Mouse (Mus musculus) CH12.LX (cell line): ENCODE data around the gene Siae. TPM values are rescaled to one million over a fixed set of nuclear protein-coding genes. Genes with fewer than 3 reads are reported as not detected.

Source experiments
- DNase-seq: peaks from one replicate; pipeline ENCODE4 v3.0.0-alpha.2; 2013; ENCODE audit errors: extremely low read depth
- H3K27ac ChIP-seq: 2 replicates; pipeline ENCODE4 v1.5.1; 2012; ENCODE audit warnings: low read depth, mild to moderate bottlenecking, control low read depth, moderate library complexity; ENCODE audit not compliant: insufficient read depth
- H3K27me3 ChIP-seq: replicated peaks from 2 replicates; pipeline ENCODE3; 2012; ENCODE audit warnings: inconsistent platforms
- H3K36me3 ChIP-seq, 2 experiments: replicated peaks in 1 of 2; 2 replicates each; pipeline versions ENCODE3 to v1.6.1; 2012; ENCODE audit warnings: inconsistent platforms in 1 of 2, low read length in 1 of 2, mild to moderate bottlenecking in 1 of 2, mixed read lengths in 1 of 2, moderate library complexity in 1 of 2; ENCODE audit not compliant: control insufficient read depth in 1 of 2, insufficient read depth in 1 of 2
- H3K4me1 ChIP-seq, 2 experiments: 2 replicates each; pipeline ENCODE4 v1.6.1; 2012; ENCODE audit warnings: inconsistent platforms in 1 of 2, moderate library complexity in 1 of 2; ENCODE audit not compliant: insufficient read depth in 2 of 2, control insufficient read depth in 1 of 2
- H3K4me2 ChIP-seq: 2 replicates; pipeline ENCODE4 v1.6.1; 2012; ENCODE audit warnings: low read depth, mild to moderate bottlenecking, control low read depth; ENCODE audit not compliant: poor library complexity, insufficient read depth, severe bottlenecking
- H3K4me3 ChIP-seq, 3 experiments: fragments of 150-350 bp in 1 of 3; sonication (generic) in 1 of 3; replicated peaks in 1 of 3; 2 replicates each; pipeline versions ENCODE3 to v1.5.1; 2011 to 2012; ENCODE audit warnings: low read depth in 2 of 3, low read length in 2 of 3, mild to moderate bottlenecking in 2 of 3, moderate library complexity in 2 of 3, control low read depth in 1 of 3, improper control_type of control experiment in 1 of 3, inconsistent platforms in 1 of 3, mixed read lengths in 1 of 3; ENCODE audit not compliant: poor library complexity in 1 of 3
- H3K79me2 ChIP-seq: replicated peaks from 2 replicates; pipeline ENCODE4 v1.6.1; 2012; ENCODE audit warnings: mild to moderate bottlenecking, moderate library complexity; ENCODE audit not compliant: control insufficient read depth, poor library complexity, insufficient read depth, severe bottlenecking; ENCODE audit errors: extremely low read depth
- H3K9ac ChIP-seq: 2 replicates; pipeline ENCODE4 v1.6.1; 2012; ENCODE audit warnings: low read depth, mild to moderate bottlenecking, control low read depth, moderate library complexity; ENCODE audit not compliant: insufficient read depth
- H3K9me3 ChIP-seq: replicated peaks from 2 replicates; pipeline ENCODE3; 2012; ENCODE audit warnings: low read length, inconsistent platforms, mixed read lengths
- CHD1 ChIP-seq: IDR thresholded peaks from 2 replicates; pipeline ENCODE4 v1.6.1; 2012; ENCODE audit warnings: low read depth, low read length, improper control_type of control experiment, inconsistent platforms
- ELF1 ChIP-seq: IDR thresholded peaks from 2 replicates; pipeline ENCODE4 v1.6.1; 2014; ENCODE audit warnings: low read depth, mild to moderate bottlenecking, inconsistent platforms, low read length, improper control_type of control experiment
- EP300 ChIP-seq: IDR thresholded peaks from 2 replicates; pipeline ENCODE4 v1.6.1; 2011; ENCODE audit warnings: low read length, improper control_type of control experiment
- JUN ChIP-seq: IDR thresholded peaks from 2 replicates; pipeline ENCODE4 v1.6.1; 2011; ENCODE audit warnings: low read depth, mild to moderate bottlenecking, low read length, improper control_type of control experiment, moderate library complexity; ENCODE audit not compliant: insufficient read depth
- MAFK ChIP-seq: IDR thresholded peaks from 2 replicates; pipeline ENCODE4 v1.6.1; 2011; ENCODE audit warnings: low read length, improper control_type of control experiment; ENCODE audit not compliant: insufficient replicate concordance
- MAX ChIP-seq: IDR thresholded peaks from 2 replicates; pipeline ENCODE4 v1.6.1; 2011; ENCODE audit warnings: low read length, improper control_type of control experiment
- NELFE ChIP-seq: IDR thresholded peaks from 2 replicates; pipeline ENCODE4 v1.6.1; 2011; ENCODE audit warnings: low read depth, low read length, improper control_type of control experiment
- NRF1 ChIP-seq: IDR thresholded peaks from 2 replicates; pipeline ENCODE4 v1.6.1; 2014; ENCODE audit warnings: low read depth, mild to moderate bottlenecking, inconsistent platforms, low read length, improper control_type of control experiment, moderate library complexity
- PAX5 ChIP-seq: IDR thresholded peaks from 2 replicates; pipeline ENCODE4 v1.6.1; 2012; ENCODE audit warnings: low read length, inconsistent platforms, mixed read lengths
- RAD21 ChIP-seq: IDR thresholded peaks from 2 replicates; pipeline ENCODE4 v1.6.1; 2011; ENCODE audit warnings: low read depth, mild to moderate bottlenecking, low read length, improper control_type of control experiment, moderate library complexity
- SIN3A ChIP-seq: IDR thresholded peaks from 2 replicates; pipeline ENCODE4 v1.6.1; 2012; ENCODE audit warnings: low read length, improper control_type of control experiment, inconsistent platforms
- TBP ChIP-seq: conservative IDR thresholded peaks from 2 replicates; pipeline ENCODE4 v1.6.1; 2011; ENCODE audit warnings: low read depth, low read length, improper control_type of control experiment
- USF1 ChIP-seq: IDR thresholded peaks from 2 replicates; pipeline ENCODE4 v1.6.1; 2014; ENCODE audit warnings: low read depth, mild to moderate bottlenecking, inconsistent platforms, low read length, improper control_type of control experiment
- USF2 ChIP-seq: conservative IDR thresholded peaks from 2 replicates; pipeline ENCODE4 v1.6.1; 2011; ENCODE audit warnings: low read depth, low read length, improper control_type of control experiment
- ZC3H11A ChIP-seq: IDR thresholded peaks from 2 replicates; pipeline ENCODE4 v1.6.1; 2012; ENCODE audit warnings: low read depth, mild to moderate bottlenecking, inconsistent platforms, low read length, improper control_type of control experiment
- ZKSCAN1 ChIP-seq: IDR thresholded peaks from 2 replicates; pipeline ENCODE4 v1.6.1; 2012; ENCODE audit warnings: low read depth, inconsistent platforms, low read length, improper control_type of control experiment, borderline replicate concordance
- dilution Hi-C: fragments of 300-500 bp; cut with MboI; formaldehyde crosslinking; loops from 2 replicates; pipeline ENCODE4 v1.14.3; 2020; ENCODE audit warnings: low sequenced_read_pairs; ENCODE audit not compliant: extremely low pct_unique_long_range_greater_than_20kb, extremely low pct_ligation_motif_present
- in situ Hi-C: fragments of 300-500 bp; cut with MboI; formaldehyde crosslinking; loops from 3 replicates; pipeline ENCODE4 v1.14.3; 2019; ENCODE audit warnings: low sequenced_read_pairs, low pct_ligation_motif_present, low pct_unique_long_range_greater_than_20kb, mixed read lengths
- polyA plus RNA-seq: library from polyadenylated mRNA; unstranded; fragments of >175 nt; gene quantifications from 2 replicates; pipeline ENCODE4 v1.2.1, GENCODE M21; 2012; ENCODE audit warnings: low read depth; ENCODE audit not compliant: insufficient read length
- total RNA-seq, 2 experiments: library from RNA; depleted of rRNA; stranded (reverse); fragments of 300-350 nt in 1 of 2; fragments of >200 nt in 1 of 2; gene quantifications; 2 replicates each; pipeline ENCODE4 v1.2.3; 2012 to 2014

Gene Siae
- total and polyA plus RNA-seq, 3 experiments: 6.2 to 8.6 (median 7.9) TPM

DNA sequence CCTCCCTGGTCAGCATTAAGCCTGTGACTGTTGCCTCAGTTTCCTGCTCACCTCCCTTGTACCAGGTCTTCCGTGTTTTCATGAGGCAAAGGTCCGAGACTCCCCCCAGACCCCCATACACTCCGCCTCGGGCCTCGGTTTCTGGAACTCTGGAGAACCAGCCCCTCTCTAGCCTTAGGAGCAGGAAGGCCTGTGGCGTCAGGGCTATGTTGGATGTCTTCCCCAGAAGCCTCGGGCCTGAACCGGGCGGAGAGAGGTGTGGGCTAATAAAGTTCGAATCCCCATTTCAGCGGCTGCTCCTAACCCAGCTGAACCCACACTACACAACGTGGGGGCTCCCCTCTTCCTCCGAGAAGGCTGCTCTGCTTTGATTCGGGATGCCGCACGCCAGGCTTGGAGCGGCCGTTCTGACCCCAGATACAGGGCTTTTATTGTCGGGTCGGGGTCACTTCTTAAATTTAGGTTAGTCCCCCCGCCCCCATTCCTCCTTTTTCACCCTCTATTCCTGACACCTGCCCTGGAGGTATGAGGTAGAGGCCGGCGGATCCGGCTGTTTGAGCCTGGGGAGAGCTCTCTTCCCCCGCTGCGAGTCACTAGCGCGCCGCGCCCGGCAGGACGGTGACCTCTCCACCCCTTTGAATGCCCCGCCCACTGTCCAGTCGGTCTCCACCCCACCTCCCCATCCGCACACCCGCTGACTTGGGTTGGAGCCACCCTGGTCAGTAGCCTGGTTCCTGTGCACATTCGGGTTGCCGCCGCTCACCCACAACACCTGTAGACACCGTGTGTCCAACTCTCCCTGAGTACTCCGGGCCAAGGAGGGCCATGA lies 27.9 kb upstream of the Siae start, which contains the start of gene Esam:
Esam (plus strand) TSS at position 683 of the 829 bp plus-strand sequence.
- dilution Hi-C loops (no loop called here), in situ Hi-C loops (no loop called here)
- peaks cover 4 to 21% of the 10 kb centered on the region in 2 experiments for H3K36me3 ChIP-seq
- TF ChIP-seq JUN: no peak
- no peak for TF ChIP-seq MAX
- no peak within 1 kb of the TSS for H3K4me3 ChIP-seq
- no peak within 1 kb of the TSS for H3K27ac ChIP-seq
- no peak within 1 kb of the TSS for H3K4me2 ChIP-seq
- DNase-seq: no peak
- H3K9ac ChIP-seq: no peak within 1 kb of the TSS
- H3K79me2 ChIP-seq: no peaks in the 10 kb centered on the region
- no peaks in the 10 kb centered on the region for H3K9me3 ChIP-seq
- no peaks in the 10 kb centered on the region for H3K27me3 ChIP-seq
- peaks cover 14 to 38% of the 10 kb centered on the region in 2 experiments for H3K4me1 ChIP-seq

GRCm38 (mm10) chr9:37528225-37528970 lies 27.1 kb upstream of the Siae start:
- Histone ChIP-seq H3K4me3 (no peak overlapping the region), H3K4me2 (no peak overlapping the region), H3K4me1 (peaks cover 14 to 38% of the 10 kb centered on the region in 2 experiments), H3K27ac (no peak overlapping the region), H3K27me3 (no peaks in the 10 kb centered on the region), H3K9me3 (no peaks in the 10 kb centered on the region), H3K36me3 (peaks cover 0 to 13% of the 10 kb centered on the region in 2 experiments), H3K79me2 (no peaks in the 10 kb centered on the region), H3K9ac (no peak overlapping the region)
- DNase-seq: no peak
- TF ChIP-seq ZC3H11A (no peak), NRF1 (no peak), CHD1 (no peak), PAX5 (no peak), USF2 (no peak), EP300 (no peak), USF1 (no peak), SIN3A (no peak), MAFK (no peak), ELF1 (no peak), ZKSCAN1 (no peak), NELFE (no peak), RAD21 (no peak), TBP (no peak)
- in situ Hi-C loops (no loop called here), dilution Hi-C loops (no loop called here)
